Mouse (Mus musculus): ENCODE measurements around the gene Cdkn2c. TPM values are rescaled to one million over a fixed set of nuclear protein-coding genes. Genes with fewer than 3 reads are reported as not detected.

The Cdkn2c gene
- 1 to 10 TPM; 4.7 to 8.6 TPM for total RNA-seq (2023)

DNA sequence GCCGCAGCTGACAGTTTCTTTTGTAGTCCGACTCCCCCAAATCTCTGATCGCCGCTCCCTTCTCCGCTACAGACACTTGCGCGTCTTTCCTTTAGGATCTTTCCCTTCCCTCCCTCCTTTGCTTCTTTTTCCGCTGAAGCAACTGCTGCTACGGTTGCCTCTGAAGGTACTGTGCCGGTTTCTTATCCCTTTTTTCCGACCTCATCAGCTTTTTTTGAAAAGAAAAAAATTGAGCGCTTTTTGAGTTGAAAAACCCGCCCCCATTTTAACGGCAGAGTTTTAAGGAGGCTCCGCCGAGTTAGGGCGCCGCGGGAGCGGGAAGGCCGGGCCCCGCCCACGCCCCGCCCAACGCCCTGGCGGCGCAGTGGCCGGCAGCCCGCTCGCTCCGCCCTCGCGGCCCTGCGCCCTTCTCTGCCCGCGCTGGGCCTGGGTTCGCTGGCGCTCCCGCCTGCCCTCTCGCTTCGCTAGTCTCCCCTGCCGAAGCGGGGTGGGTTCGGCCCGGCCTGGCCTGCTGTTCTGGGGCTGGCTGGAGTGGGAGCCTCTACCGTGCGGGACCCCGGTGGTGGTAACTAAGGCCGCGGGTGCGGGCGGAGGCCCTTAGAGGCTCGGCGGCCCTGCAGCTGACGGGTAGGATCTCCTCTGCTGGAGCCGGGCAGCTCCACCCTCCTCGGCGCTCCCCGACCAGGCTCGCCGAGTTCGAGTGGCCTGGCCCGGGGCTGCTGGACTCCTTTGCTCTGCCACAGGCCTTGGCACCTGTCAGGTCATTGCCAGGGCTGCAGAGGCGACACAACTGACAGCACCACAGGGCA is at the start of gene Cdkn2c:
Gene Cdkn2c (minus strand): TSS at position 729 of the 809 bp plus-strand sequence.

GRCm38 (mm10) chr4:109676218-109677215 is 9.5 kb upstream of the Cdkn2c start, which contains the start of gene Faf1:
Faf1 (plus strand) TSS chr4:109676588.

Other genes with a start within 250 kb of the Cdkn2c start
- gene Rnf11, start 182.5 kb downstream of the Cdkn2c start, total RNA-seq (2023), result 10 to 100 TPM; 14.0 to 16.3 TPM
- gene 4930522H14Rik, start 135.9 kb downstream of the Cdkn2c start, total RNA-seq (2023), result not detected
- gene Faf1, start 9.4 kb upstream of the Cdkn2c start, total RNA-seq (2023), result 10 to 100 TPM; 29.8 to 32.1 TPM

All from T-cell, adult 66 days (primary cell).